Mouse (Mus musculus): ENCODE data around the gene Msl2.

Gene Msl2

GRCm38 (mm10) chr9:101073987-101074331 lies at the start of gene Msl2:
TSS of gene Msl2 (plus strand) at chr9:101074101.
- no peak for DNase-seq

- no peak for DNase-seq
Observed at GRCm38 (mm10) chr9:101033761-101034447, 40.0 kb upstream of the Msl2 start.

GRCm38 (mm10) chr9:101034448-101035098 lies 39.3 kb upstream of the Msl2 start, which contains the start of gene Pccb:
TSS of gene Pccb (minus strand) at chr9:101034898.
- DNase-seq: peak; percentile 98

GRCm38 (mm10) chr9:101035836-101036596 lies 37.9 kb upstream of the Msl2 start:
- peak; percentile 78 for DNase-seq

GRCm38 (mm10) chr9:101036876-101037275 lies 37.0 kb upstream of the Msl2 start:
- DNase-seq: peak; percentile 64

- DNase-seq: peak; percentile 62
Observed at GRCm38 (mm10) chr9:101037396-101037795, 36.5 kb upstream of the Msl2 start.

- DNase-seq: no peak
Observed at GRCm38 (mm10) chr9:101038634-101039033, 35.3 kb upstream of the Msl2 start.

- no peak for DNase-seq
Observed at GRCm38 (mm10) chr9:101041508-101041907, 32.4 kb upstream of the Msl2 start.

- DNase-seq: no peak
Observed at GRCm38 (mm10) chr9:101042249-101042648, 31.7 kb upstream of the Msl2 start.

GRCm38 (mm10) chr9:101045710-101046338 lies 28.1 kb upstream of the Msl2 start:
- peak; percentile 42 for DNase-seq

- DNase-seq: no peak
Observed at GRCm38 (mm10) chr9:101052007-101052406, 21.9 kb upstream of the Msl2 start.

- no peak for DNase-seq
Observed at GRCm38 (mm10) chr9:101052691-101053090, 21.2 kb upstream of the Msl2 start.

GRCm38 (mm10) chr9:101053279-101053678 lies 20.6 kb upstream of the Msl2 start:
- no peak for DNase-seq

GRCm38 (mm10) chr9:101057156-101057555 lies 16.7 kb upstream of the Msl2 start:
- no peak for DNase-seq

GRCm38 (mm10) chr9:101061035-101061434 lies 12.9 kb upstream of the Msl2 start:
- no peak for DNase-seq

GRCm38 (mm10) chr9:101062253-101062780 lies 11.6 kb upstream of the Msl2 start:
- DNase-seq: no peak

GRCm38 (mm10) chr9:101065076-101065602 lies 8.8 kb upstream of the Msl2 start:
- DNase-seq: no peak

- no peak for DNase-seq
Observed at GRCm38 (mm10) chr9:101069781-101070180, 4.1 kb upstream of the Msl2 start.

- no peak for DNase-seq
Observed at GRCm38 (mm10) chr9:101072506-101072905, 1.4 kb upstream of the Msl2 start.

GRCm38 (mm10) chr9:101073041-101073986 lies 587 bp upstream of the Msl2 start:
- DNase-seq: peak; percentile 99

GRCm38 (mm10) chr9:101074332-101075021 lies 576 bp downstream of the Msl2 start:
- DNase-seq: peak; percentile 83
